In the genomic region with DNA sequence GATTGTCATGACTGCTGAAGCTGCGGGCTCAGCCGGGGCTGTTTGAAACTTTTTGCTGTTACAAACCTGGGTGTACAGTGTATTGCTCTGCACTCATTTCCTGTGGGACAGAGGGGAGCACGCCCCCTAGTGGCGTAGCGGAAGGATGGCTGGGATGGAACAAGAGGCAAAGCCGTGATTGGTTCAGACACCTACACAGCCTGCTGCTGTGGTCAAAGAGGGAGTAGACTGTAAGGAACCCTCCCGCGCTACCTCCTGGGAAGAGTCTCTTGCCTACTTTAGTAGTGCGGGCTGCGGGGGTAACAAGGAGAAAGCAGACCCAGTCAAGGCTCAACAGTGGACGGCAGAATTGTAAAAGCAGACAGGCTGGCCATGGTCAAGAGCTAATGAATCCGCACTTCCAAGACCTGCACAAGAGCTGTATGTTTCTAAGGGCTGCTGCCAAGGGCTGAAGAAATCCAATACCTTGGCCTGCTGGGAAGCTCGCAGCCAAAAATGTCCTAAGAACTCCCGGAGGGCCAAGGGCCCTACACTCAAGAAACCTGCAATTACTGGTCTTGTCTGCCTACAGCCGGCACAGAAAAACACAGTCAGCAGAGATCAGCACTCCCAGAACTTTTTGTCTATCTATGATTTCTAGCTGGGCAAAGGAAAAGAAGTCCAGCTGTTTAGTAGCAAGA, we compare ENCODE assay signal across 7 mouse cellular contexts. TPM values are rescaled to one million over a fixed set of nuclear protein-coding genes. Genes with fewer than 3 reads are reported as not detected.
DNase-seq lines count a peak whose midpoint lies in the region; ATAC-seq lines count a peak whose summit lies in the region.

No protein-coding gene starts in this region.

- H3K4me3 ChIP-seq in intestine, embryonic 14.5 days (ENCODE audit: low read depth, low read length), result peak overlapping the region; percentile 74
- H3K4me3 ChIP-seq in midbrain, embryonic 10.5 days, result peak overlapping the region; percentile 75

- peak overlapping the region; percentile 69; the same call in 1 of the 2 replicates for H3K27ac ChIP-seq in intestine, embryonic 14.5 days (ENCODE audit: low read depth)
- peak overlapping the region; percentile 91 for H3K27ac ChIP-seq in midbrain, embryonic 10.5 days (replicated peaks)

- H3K4me2 ChIP-seq in intestine, embryonic 14.5 days (ENCODE audit: low read length), result peak overlapping the region; percentile 71

- H3K9ac ChIP-seq in intestine, embryonic 14.5 days (ENCODE audit: low read length), result peak overlapping the region; percentile 78

- H3K4me1 ChIP-seq in intestine, embryonic 14.5 days (replicated peaks; ENCODE audit: control insufficient read depth, insufficient read depth, low read length), result peaks cover 17% of the 10 kb centered on the region
- H3K4me1 ChIP-seq in midbrain, embryonic 10.5 days, result peaks cover 30% of the 10 kb centered on the region

- peaks cover 19% of the 10 kb centered on the region for H3K36me3 ChIP-seq in intestine, embryonic 14.5 days (ENCODE audit: control insufficient read depth, insufficient read depth, low read length)
- H3K36me3 ChIP-seq in midbrain, embryonic 10.5 days, result peaks cover 22% of the 10 kb centered on the region

- WGBS in intestine, embryonic 14.5 days, result 3% methylated on average over 15 of the region's 15 CpGs
- 6% methylated on average over 15 of the region's 15 CpGs for WGBS in midbrain, embryonic 10.5 days

- no peaks in the 10 kb centered on the region for H3K9me3 ChIP-seq in intestine, embryonic 14.5 days (ENCODE audit: control insufficient read depth, low read length)
- no peaks in the 10 kb centered on the region for H3K9me3 ChIP-seq in midbrain, embryonic 10.5 days (replicated peaks)

- peak; percentile 68 for ATAC-seq in intestine, embryonic 14.5 days (replicated peaks; ENCODE audit: low FRiP score, low TSS enrichment, low read depth)

- DNase-seq in adrenal gland, adult 18-20 months (ENCODE audit: low spot score in 2 of 2), result peak; percentile 76 to 81
- peak; percentile 90 for DNase-seq in embryo, embryonic 10.5 days (ENCODE audit: low spot score)
- DNase-seq in gastrocnemius, postnatal 25 days, result peak; percentile 71
- peak; percentile 85 for DNase-seq in intestine, embryonic 14.5 days (ENCODE audit: low spot score)
- peak; percentile 42 to 48 for DNase-seq in left cerebral cortex, postnatal 36 days (ENCODE audit: low spot score in 2 of 2)
- peak; percentile 84 for DNase-seq in midbrain, embryonic 10.5 days (ENCODE audit: low spot score)
- peak; percentile 55 for DNase-seq in right cerebral cortex, postnatal 4 days

- intact Hi-C loops in left cerebral cortex, postnatal 36 days (cut with DNase I), result no loop called here

- no peaks in the 10 kb centered on the region for H3K27me3 ChIP-seq in intestine, embryonic 14.5 days (replicated peaks; ENCODE audit: control insufficient read depth, insufficient read depth, low read length)
- no peaks in the 10 kb centered on the region for H3K27me3 ChIP-seq in midbrain, embryonic 10.5 days (ENCODE audit: low read depth, poor library complexity, severe bottlenecking)

RNA-seq across cellular contexts. Expression of a gene that starts 1.3 kb away (rescaled TPM):
- 10 to 100 TPM; 19.4 to 20.8 TPM for total RNA-seq in adrenal gland, adult 18-20 months (2021)
- total RNA-seq in gastrocnemius, postnatal 25 days (2021), result 1 to 10 TPM; 7.2 to 8.0 TPM
- 42.1 and 42.8 TPM in 2 replicates for polyA plus RNA-seq in intestine, embryonic 14.5 days (2014; fragmentation: Nextera tagmentation; extraction: Ambion mirVana)
- 1 to 10 TPM; 3.8 to 4.1 TPM for total RNA-seq in left cerebral cortex, postnatal 36 days (2021)
- polyA plus RNA-seq in midbrain, embryonic 10.5 days (2016; fragmentation: Nextera tagmentation; extraction: Ambion mirVana), result 20.4 and 21.4 TPM in 2 replicates

RNA-seq across cellular contexts. Expression of a gene that starts 21.1 kb away (rescaled TPM):
- 10 to 100 TPM; 28.8 to 39.4 TPM for total RNA-seq in adrenal gland, adult 18-20 months (2021)
- total RNA-seq in gastrocnemius, postnatal 25 days (2021), result 10 to 100 TPM in 1 of 2 experiments, 1 to 10 TPM in 1; 7.1 to 11.6 TPM
- polyA plus RNA-seq in intestine, embryonic 14.5 days (2014; fragmentation: Nextera tagmentation; extraction: Ambion mirVana), result 28.7 and 32.1 TPM in 2 replicates
- 10 to 100 TPM; 28.2 to 28.7 TPM for total RNA-seq in left cerebral cortex, postnatal 36 days (2021)
- polyA plus RNA-seq in midbrain, embryonic 10.5 days (2016; fragmentation: Nextera tagmentation; extraction: Ambion mirVana), result 25.0 and 25.3 TPM in 2 replicates

RNA-seq across cellular contexts. Expression of a gene that starts 32.4 kb away (rescaled TPM):
- 10 to 100 TPM; 21.1 to 28.6 TPM for total RNA-seq in adrenal gland, adult 18-20 months (2021)
- 1 to 10 TPM; 4.9 to 5.9 TPM for total RNA-seq in gastrocnemius, postnatal 25 days (2021)
- 3.4 and 3.7 TPM in 2 replicates for polyA plus RNA-seq in intestine, embryonic 14.5 days (2014; fragmentation: Nextera tagmentation; extraction: Ambion mirVana)
- total RNA-seq in left cerebral cortex, postnatal 36 days (2021), result 1 to 10 TPM; 5.3 to 5.8 TPM
- polyA plus RNA-seq in midbrain, embryonic 10.5 days (2016; fragmentation: Nextera tagmentation; extraction: Ambion mirVana), result 2.4 and 4.5 TPM in 2 replicates

RNA-seq across cellular contexts. Expression of a gene that starts 50.7 kb away (rescaled TPM):
- 10 to 100 TPM; 24.7 to 28.1 TPM for total RNA-seq in adrenal gland, adult 18-20 months (2021)
- 1 to 10 TPM; 7.0 to 7.4 TPM for total RNA-seq in gastrocnemius, postnatal 25 days (2021)
- 18.5 and 20.0 TPM in 2 replicates for polyA plus RNA-seq in intestine, embryonic 14.5 days (2014; fragmentation: Nextera tagmentation; extraction: Ambion mirVana)
- 10 to 100 TPM; 10.7 to 12.7 TPM for total RNA-seq in left cerebral cortex, postnatal 36 days (2021)
- 16.4 and 18.9 TPM in 2 replicates for polyA plus RNA-seq in midbrain, embryonic 10.5 days (2016; fragmentation: Nextera tagmentation; extraction: Ambion mirVana)

Comparison
In these comparisons a context has a peak if more than half of its experiments do, and no peak if none do; other contexts are left out.
1. Peak in every context shown above with its lines: DNase-seq, ATAC-seq, H3K4me3 ChIP-seq and H3K27ac ChIP-seq.